Mouse (Mus musculus) ES-Bruce4 (cell line): ENCODE measurements at regions not wholly inside any gene's neighbourhood (a gene's known extent, or its start where the extent isn't known, plus 50 kb on each side); places are given as distances from the start of the nearest gene placed in this dataset.

Experiments used
- CTCF ChIP-seq: IDR thresholded peaks from one replicate; pipeline ENCODE4 v1.8.1; 2011; ENCODE audit warnings: low read depth, low read length
- POLR2A ChIP-seq: IDR thresholded peaks from one replicate; pipeline ENCODE4 v1.8.1; 2011; ENCODE audit warnings: low read length; ENCODE audit not compliant: insufficient read depth

DNA sequence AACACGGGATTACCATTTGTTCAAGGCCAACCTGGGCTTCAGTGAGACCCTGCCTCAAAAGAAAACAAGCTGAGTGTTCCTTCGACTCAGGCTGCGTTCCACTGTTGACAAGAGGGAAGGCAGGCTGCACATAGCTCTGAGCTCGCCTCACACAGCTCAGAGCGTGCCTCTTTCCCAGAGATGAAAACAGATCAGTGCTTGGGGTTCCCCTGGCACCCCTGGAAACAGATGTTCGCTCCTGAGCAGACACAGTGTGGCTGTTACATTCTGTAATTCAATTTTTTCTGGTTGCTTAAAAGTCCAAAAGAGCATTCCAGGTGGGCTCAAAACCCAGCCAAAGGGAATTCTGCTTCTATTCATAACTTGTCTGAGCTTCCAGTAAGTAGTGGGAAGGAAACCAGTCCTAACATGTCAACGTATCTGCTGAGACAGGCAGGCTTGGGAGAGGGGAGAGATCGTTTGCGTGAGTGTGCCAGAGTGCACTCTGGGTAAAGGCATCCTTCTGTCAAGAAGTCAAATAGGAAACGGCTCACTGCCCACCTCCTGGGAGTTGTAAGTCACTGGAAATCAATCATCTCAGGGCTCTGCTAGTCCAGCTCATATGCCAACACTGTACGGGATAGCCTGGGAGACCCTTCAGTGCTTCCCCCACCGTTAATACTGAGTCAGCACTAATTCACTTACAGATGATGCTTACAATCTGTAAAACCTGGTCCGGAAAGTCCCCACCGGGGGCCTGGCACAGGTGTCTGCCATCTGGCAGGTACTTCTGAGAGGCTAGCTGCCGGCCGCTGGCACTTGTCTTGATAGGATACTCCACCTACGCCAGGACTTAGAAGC, 107.3 kb upstream of the Tmem150c start:
- TF ChIP-seq CTCF = no peak
- TF ChIP-seq POLR2A = no peak
